Mouse (Mus musculus) ovary, postnatal 10 days (tissue): ENCODE data around the gene Slc30a2.

Experiments used
- DNase-seq: peaks from one replicate; pipeline ENCODE4 v3.0.0; 2022; ENCODE audit warnings: low spot score

The Slc30a2 gene

DNA sequence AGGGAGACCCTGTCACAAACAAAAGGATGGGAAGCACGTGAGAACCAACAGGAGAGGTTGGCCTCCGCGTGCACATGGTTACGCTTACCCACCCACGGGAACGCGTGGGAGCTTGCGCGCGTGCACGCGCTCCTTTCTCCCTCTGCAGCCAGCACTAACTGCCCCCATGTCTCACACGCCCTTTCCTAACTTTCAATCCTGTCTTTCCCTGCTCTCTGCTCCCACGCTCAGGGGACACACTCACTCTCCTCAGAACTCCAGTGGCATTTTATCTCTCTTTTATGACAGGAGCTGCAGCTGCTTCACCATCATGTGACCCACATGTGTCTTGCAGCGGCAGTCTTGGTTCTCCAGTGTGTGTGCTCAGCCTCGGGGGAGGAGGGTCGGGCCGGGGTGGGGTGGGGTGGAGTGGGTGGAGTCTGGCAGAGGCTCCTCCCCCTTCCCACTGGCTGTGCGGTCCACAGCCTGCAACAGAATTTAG lies 58.2 kb downstream of the Slc30a2 start:
- no peak for DNase-seq

DNA sequence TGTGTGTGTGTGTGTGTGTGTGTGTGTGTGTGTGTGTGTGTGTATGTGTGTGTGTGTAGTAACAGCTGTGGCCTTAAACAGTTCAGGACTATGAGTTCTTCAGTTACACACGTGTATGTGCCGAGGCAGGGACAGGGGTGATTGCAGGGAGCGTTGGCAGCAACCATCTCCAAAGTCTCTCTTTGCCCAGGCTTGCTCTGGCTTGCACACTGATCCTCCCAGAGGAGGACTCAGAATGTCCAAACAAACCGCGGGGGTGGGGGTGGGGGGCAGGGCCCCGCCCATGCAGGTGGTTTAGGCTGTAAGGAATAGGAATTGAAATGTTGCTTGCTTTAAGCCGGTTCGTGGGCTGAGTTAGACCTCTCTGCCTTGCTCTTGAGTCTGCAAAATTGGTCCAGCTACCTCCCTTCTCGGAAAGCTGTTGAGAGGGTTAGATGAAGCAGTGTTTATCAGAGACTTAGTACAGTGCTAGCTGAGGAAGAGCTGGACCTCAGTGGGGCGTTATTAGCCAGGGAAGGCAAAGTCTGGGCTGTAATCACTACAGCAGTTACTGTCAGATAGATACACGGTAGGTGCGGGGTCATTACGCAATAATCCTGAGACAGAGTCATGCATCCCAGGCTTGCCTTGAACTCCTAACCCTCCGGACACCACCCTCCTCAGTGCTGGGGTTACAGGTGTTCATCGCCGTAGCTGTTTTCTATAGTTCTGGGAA lies 59.0 kb downstream of the Slc30a2 start:
- DNase-seq = no peak

DNA sequence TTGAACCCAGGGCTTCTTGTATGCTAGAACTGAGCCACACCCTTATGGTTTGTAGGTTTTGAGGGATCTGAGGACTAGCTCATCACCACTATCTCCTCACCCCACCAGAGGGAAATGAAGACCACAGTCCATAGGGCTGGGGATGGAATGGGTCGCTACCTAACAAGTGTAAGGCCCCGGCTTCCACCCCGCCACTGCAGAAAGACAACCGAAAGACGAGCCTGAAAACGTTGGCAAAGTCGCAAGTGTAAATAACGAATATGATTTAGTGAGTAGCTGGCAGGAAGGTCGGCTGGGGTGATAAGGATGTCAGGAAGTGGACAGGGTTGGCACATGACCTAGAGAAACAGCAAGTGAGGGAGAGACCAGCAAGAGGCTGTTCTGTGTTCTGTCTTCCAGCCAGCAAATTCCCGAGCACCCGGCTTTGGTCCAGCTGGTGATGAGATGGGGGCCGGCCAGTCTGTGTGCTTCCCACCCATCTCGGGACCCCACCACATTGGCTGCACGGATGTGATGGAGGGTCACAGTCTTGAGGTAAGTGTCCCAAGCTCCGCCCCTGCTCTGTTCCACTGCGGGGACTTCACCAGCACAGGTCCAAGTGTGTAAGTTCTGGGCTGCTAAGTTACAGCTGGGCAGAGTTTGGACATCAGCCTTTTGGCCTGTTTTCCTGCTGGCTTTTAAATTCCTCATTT lies 59.7 kb downstream of the Slc30a2 start:
- DNase-seq = no peak

DNA sequence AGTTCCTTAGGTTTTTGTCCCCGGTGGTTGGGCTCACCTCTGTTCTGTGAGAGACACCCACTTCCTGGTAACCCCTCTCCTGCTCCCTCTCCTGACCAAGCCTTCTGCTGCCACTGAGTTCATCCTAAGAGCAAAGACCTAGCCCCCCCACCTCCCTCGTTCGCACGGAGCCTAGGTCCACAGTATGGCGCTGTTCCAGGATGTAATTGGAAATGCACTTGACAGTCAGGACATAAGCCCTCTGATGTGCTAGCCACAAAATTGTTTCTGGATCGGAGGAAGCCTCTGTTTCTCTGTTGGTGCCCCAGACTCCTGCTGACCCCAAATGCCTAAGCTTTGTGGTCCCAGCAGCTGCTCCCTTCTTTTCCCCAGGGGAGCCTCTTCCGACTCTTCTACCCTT lies 60.7 kb downstream of the Slc30a2 start:
- no peak for DNase-seq
